20 mouse cellular contexts compared by ENCODE assay signal in the genomic region with DNA sequence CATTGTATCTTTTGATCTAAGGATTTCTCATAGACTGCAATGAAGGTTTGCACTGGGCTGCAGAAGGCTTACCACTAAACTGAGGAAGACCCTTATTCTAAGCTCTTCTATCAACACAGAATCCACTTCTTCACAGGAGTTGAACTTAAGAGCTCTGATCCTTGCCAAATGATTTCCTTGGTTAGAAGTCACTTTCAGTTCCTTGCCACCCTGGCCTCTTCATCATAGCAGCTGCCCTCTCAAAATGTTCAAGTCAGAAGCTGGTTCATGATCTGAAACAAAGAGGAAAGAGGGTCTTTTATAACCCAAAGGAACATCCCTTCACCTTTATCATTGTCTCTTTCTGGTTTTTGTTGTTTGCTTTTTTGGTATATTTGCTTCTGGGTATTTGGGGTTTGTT.
DNase-seq lines count a peak whose midpoint lies in the region; ATAC-seq and TF ChIP-seq lines count a peak whose summit lies in the region.
"Had no signal": no experiment of that assay in that cellular context is flagged by ENCODE, and none has a peak within 500 bp of the region (broad histone marks: within the 10 kb centered on the region; RNA-seq: fewer than 3 reads in every experiment).

No protein-coding gene starts in this region.

- no peaks in the 10 kb centered on the region for H3K36me3 ChIP-seq in spleen, adult 2 months (ENCODE audit: control insufficient read depth, insufficient read depth, low read length)
- H3K36me3 ChIP-seq in midbrain, embryonic 14.5 days (ENCODE audit: control insufficient read depth, insufficient read depth, low read length), result no peaks in the 10 kb centered on the region
- H3K36me3 ChIP-seq: embryonic facial prominence, embryonic 15.5 days; forebrain, embryonic 10.5 days; forebrain, embryonic 15.5 days; G1E; heart, embryonic 13.5 days; hindbrain, embryonic 15.5 days had no signal

- no peak overlapping the region for H3K4me3 ChIP-seq in spleen, adult 2 months (ENCODE audit: extremely low read depth, insufficient read depth, insufficient read length)
- H3K4me3 ChIP-seq in midbrain, embryonic 14.5 days (replicated peaks; ENCODE audit: low read depth, low read length), result no peak overlapping the region
- H3K4me3 ChIP-seq: embryonic facial prominence, embryonic 15.5 days; erythroblast, embryonic 14.5 days; forebrain, embryonic 10.5 days; forebrain, embryonic 15.5 days; heart, embryonic 13.5 days; hindbrain, embryonic 15.5 days had no signal

- H3K27me3 ChIP-seq in spleen, adult 2 months (ENCODE audit: control insufficient read depth, insufficient read depth, low read length), result no peaks in the 10 kb centered on the region
- no peaks in the 10 kb centered on the region for H3K27me3 ChIP-seq in midbrain, embryonic 14.5 days (ENCODE audit: control insufficient read depth, insufficient read depth, low read length)
- H3K27me3 ChIP-seq: embryonic facial prominence, embryonic 15.5 days; forebrain, embryonic 15.5 days; heart, embryonic 13.5 days; hindbrain, embryonic 15.5 days had no signal

- no peaks in the 10 kb centered on the region for H3K9me3 ChIP-seq in midbrain, embryonic 14.5 days (ENCODE audit: control insufficient read depth, low read length)
- H3K9me3 ChIP-seq: embryonic facial prominence, embryonic 15.5 days; forebrain, embryonic 10.5 days; forebrain, embryonic 15.5 days; heart, embryonic 13.5 days; hindbrain, embryonic 15.5 days had no signal

- no peak overlapping the region for H3K9ac ChIP-seq in midbrain, embryonic 14.5 days (replicated peaks; ENCODE audit: low read length)
- H3K9ac ChIP-seq: embryonic facial prominence, embryonic 15.5 days; forebrain, embryonic 15.5 days; heart, embryonic 13.5 days; hindbrain, embryonic 15.5 days had no signal

- no peaks in the 10 kb centered on the region for H3K4me1 ChIP-seq in spleen, adult 2 months (ENCODE audit: control insufficient read depth, insufficient read depth, insufficient read length)
- H3K4me1 ChIP-seq in midbrain, embryonic 14.5 days (ENCODE audit: control insufficient read depth, insufficient read depth, low read length), result peaks cover 19% of the 10 kb centered on the region
- H3K4me1 ChIP-seq: heart, embryonic 13.5 days had no signal

- H3K4me2 ChIP-seq in midbrain, embryonic 14.5 days (ENCODE audit: low read length), result no peak overlapping the region
- H3K4me2 ChIP-seq: embryonic facial prominence, embryonic 15.5 days; forebrain, embryonic 15.5 days; heart, embryonic 13.5 days; hindbrain, embryonic 15.5 days had no signal

- no peak for TF ChIP-seq CTCF in spleen, adult 2 months (IDR thresholded peaks at IDR 0.05; ENCODE audit: extremely low read depth, insufficient read depth, insufficient read length, insufficient replicate concordance)

- ATAC-seq in common myeloid progenitor, adult 5-6 weeks (replicated peaks; ENCODE audit: low read depth, poor library complexity, severe bottlenecking), result peak; percentile 42; the same call in 1 of the 2 replicates
- ATAC-seq in megakaryocyte progenitor cell, adult 5-6 weeks (replicated peaks; ENCODE audit: poor library complexity), result peak; percentile 47
- no peak for ATAC-seq in midbrain, embryonic 14.5 days (ENCODE audit: low FRiP score, low TSS enrichment)
- ATAC-seq: CD4-positive, CD25-positive, alpha-beta regulatory T cell, adult 4 months; forebrain, embryonic 15.5 days had no signal

- TF ChIP-seq POLR2A in spleen, adult 2 months (IDR thresholded peaks at IDR 0.05; ENCODE audit: low read depth, low read length), result no peak

- peak overlapping the region; percentile 7; the same call in 1 of the 2 replicates for H3K27ac ChIP-seq in spleen, adult 2 months (ENCODE audit: insufficient read depth, low read length)
- H3K27ac ChIP-seq in midbrain, embryonic 14.5 days (replicated peaks; ENCODE audit: low read depth, low read length), result no peak overlapping the region
- H3K27ac ChIP-seq: embryonic facial prominence, embryonic 15.5 days; forebrain, embryonic 10.5 days; forebrain, embryonic 15.5 days; heart, embryonic 13.5 days; hindbrain, embryonic 15.5 days had no signal

- DNase-seq in spleen, adult 2 months (ENCODE audit: low read depth in 1 of 2, low spot score in 2 of 2), result no peak
- DNase-seq in spleen, adult 18-20 months, result no peak
- no peak for DNase-seq in midbrain, embryonic 14.5 days
- DNase-seq in urinary bladder, postnatal 25 days (ENCODE audit: low spot score), result no peak
- DNase-seq: adrenal gland, postnatal 10 days; B cell, adult 2 months; cerebellum, adult 2 months; cerebellum, postnatal 10 days; embryo, embryonic 11 days; heart, postnatal 36 days had no signal
